Mouse (Mus musculus) neural tube, embryonic 11.5 days (tissue): ENCODE results near the gene Pafah1b3. TPM values are rescaled to one million over a fixed set of nuclear protein-coding genes. Genes with fewer than 3 reads are reported as not detected.
A peak's percentile ranks its signal among the peaks of the same experiment; 100 is the strongest.

ENCODE experiments used
- ATAC-seq: fragments of 200-750 bp; cut with Nextera tagmentation; 2 replicates; pipeline ENCODE4 v1.8.0; 2017; ENCODE audit warnings: moderate number of reproducible peaks, mild to moderate bottlenecking, moderate TSS enrichment, moderate library complexity; ENCODE audit not compliant: insufficient read depth, low FRiP score, low TSS enrichment
- DNase-seq: peaks from one replicate; pipeline ENCODE4 v3.0.0-alpha.2; 2015; ENCODE audit warnings: low spot score
- H3K27ac ChIP-seq: fragments of 300-500 bp; sonication (generic); 2 replicates; pipeline ENCODE4 v1.5.1; 2014; ENCODE audit warnings: low read depth, mild to moderate bottlenecking, low read length
- H3K27me3 ChIP-seq: fragments of 300-500 bp; sonication (generic); 2 replicates; pipeline ENCODE4 v1.6.1; 2014; ENCODE audit warnings: mild to moderate bottlenecking, low read length, mixed read lengths; ENCODE audit not compliant: control insufficient read depth, insufficient read depth
- H3K36me3 ChIP-seq: fragments of 300-500 bp; sonication (generic); 2 replicates; pipeline ENCODE4 v1.6.1; 2014; ENCODE audit warnings: mild to moderate bottlenecking, low read length, moderate library complexity, mixed read lengths; ENCODE audit not compliant: control insufficient read depth, insufficient read depth
- H3K4me1 ChIP-seq: fragments of 300-500 bp; sonication (generic); 2 replicates; pipeline ENCODE4 v1.6.1; 2014; ENCODE audit warnings: low read length, mixed read lengths; ENCODE audit not compliant: control insufficient read depth, insufficient read depth
- H3K4me2 ChIP-seq: fragments of 300-500 bp; sonication (generic); 2 replicates; pipeline ENCODE4 v1.6.1; 2014; ENCODE audit warnings: low read depth, mild to moderate bottlenecking, moderate library complexity
- H3K4me3 ChIP-seq: fragments of 300-500 bp; sonication (generic); 2 replicates; pipeline ENCODE4 v1.5.1; 2014; ENCODE audit warnings: low read depth, low read length
- H3K9ac ChIP-seq: fragments of 300-500 bp; sonication (generic); 2 replicates; pipeline ENCODE4 v1.6.1; 2014; ENCODE audit warnings: mild to moderate bottlenecking, low read length
- H3K9me3 ChIP-seq: fragments of 300-500 bp; sonication (generic); 2 replicates; pipeline ENCODE4 v1.6.1; 2016; ENCODE audit warnings: low read length; ENCODE audit not compliant: control insufficient read depth
- WGBS: fragments of 180-500 bp; shearing (Covaris S2); extraction: QIAGEN DNeasy Blood & Tissue Kit; methylation state at CpG from one replicate; pipeline ENCODE4 v1.1.7; 2014; 5-methylcytosine and 5-hydroxymethylcytosine counted together
- polyA plus RNA-seq: library from polyadenylated mRNA; unstranded; fragments of >200 nt; fragmentation: Nextera tagmentation; extraction: Ambion mirVana; gene quantifications from 2 replicates; pipeline ENCODE4 v1.2.1, GENCODE M21; 2014

The Pafah1b3 gene
- polyA plus RNA-seq, 1 experiment from 2014 or later: 321 TPM

- no peaks in the 10 kb centered on the region for H3K36me3 ChIP-seq
- H3K27me3 ChIP-seq: no peaks in the 10 kb centered on the region
- H3K27ac ChIP-seq: peak overlapping the region; percentile 93
- no peaks in the 10 kb centered on the region for H3K9me3 ChIP-seq
- peak; percentile 14; the same call in 1 of the 2 replicates for ATAC-seq
- peak; percentile 63 for DNase-seq
- peak overlapping the region; percentile 54 for H3K9ac ChIP-seq
- peak overlapping the region; percentile 92 for H3K4me2 ChIP-seq
- 2% methylated on average over 22 of the region's 22 CpGs for WGBS
- peak overlapping the region; percentile 92 for H3K4me3 ChIP-seq
- peaks cover 34% of the 10 kb centered on the region for H3K4me1 ChIP-seq
Observed at GRCm38 (mm10) chr7:25251071-25251791, 46.6 kb downstream of the Pafah1b3 start.

GRCm38 (mm10) chr7:25250141-25250972, 47.4 kb downstream of the Pafah1b3 start, which contains the start of gene Erf:
Erf (minus strand) TSS chr7:25250761.
- H3K4me1 ChIP-seq: peaks cover 34% of the 10 kb centered on the region
- H3K27ac ChIP-seq: peak within 1 kb of the TSS; percentile 93
- peak within 1 kb of the TSS; percentile 78 for H3K9ac ChIP-seq
- peak within 1 kb of the TSS; percentile 92 for H3K4me2 ChIP-seq
- peak; percentile 74 for ATAC-seq
- DNase-seq: peak; percentile 93
- no peaks in the 10 kb centered on the region for H3K27me3 ChIP-seq
- under 1% methylated on average over 46 of the region's 81 CpGs for WGBS
- H3K4me3 ChIP-seq: peak within 1 kb of the TSS; percentile 92
- no peaks in the 10 kb centered on the region; the same call in 1 of the 2 replicates for H3K36me3 ChIP-seq
- no peaks in the 10 kb centered on the region for H3K9me3 ChIP-seq

- Histone ChIP-seq H3K9me3 (no peaks in the 10 kb centered on the region), H3K4me2 (peak overlapping the region; percentile 92), H3K36me3 (peaks cover 1% of the 10 kb centered on the region), H3K4me1 (peaks cover 34% of the 10 kb centered on the region), H3K27me3 (no peaks in the 10 kb centered on the region), H3K27ac (peak overlapping the region; percentile 93), H3K9ac (peak overlapping the region; percentile 78), H3K4me3 (peak overlapping the region; percentile 92)
- peak; percentile 44 for ATAC-seq
- DNase-seq: peak; percentile 87
- WGBS: under 1% methylated on average over 37 of the region's 73 CpGs
Observed at GRCm38 (mm10) chr7:25249314-25250140, 48.3 kb downstream of the Pafah1b3 start.

- Histone ChIP-seq H3K27ac (peak overlapping the region; percentile 93), H3K4me3 (peak overlapping the region; percentile 92), H3K9me3 (no peaks in the 10 kb centered on the region), H3K4me2 (peak overlapping the region; percentile 92), H3K27me3 (no peaks in the 10 kb centered on the region), H3K9ac (peak overlapping the region; percentile 78), H3K4me1 (peaks cover 34% of the 10 kb centered on the region), H3K36me3 (peaks cover 5% of the 10 kb centered on the region)
- WGBS: 0% methylated on average over 24 of the region's 25 CpGs
- DNase-seq (no peak), ATAC-seq (no peak)
Observed at GRCm38 (mm10) chr7:25248846-25249313, 48.9 kb downstream of the Pafah1b3 start.

- peak overlapping the region; percentile 78 for H3K27ac ChIP-seq
- peaks cover 34% of the 10 kb centered on the region for H3K4me1 ChIP-seq
- peak overlapping the region; percentile 92 for H3K4me2 ChIP-seq
- H3K9ac ChIP-seq: peak overlapping the region; percentile 57
- H3K27me3 ChIP-seq: no peaks in the 10 kb centered on the region
- 3% methylated on average over 18 of the region's 18 CpGs for WGBS
- ATAC-seq (peak; percentile 25; the same call in 1 of the 2 replicates), DNase-seq (peak; percentile 59)
- peaks cover 5% of the 10 kb centered on the region for H3K36me3 ChIP-seq
- H3K9me3 ChIP-seq: no peaks in the 10 kb centered on the region
- H3K4me3 ChIP-seq: peak overlapping the region; percentile 92
Observed at GRCm38 (mm10) chr7:25248018-25248647, 49.7 kb downstream of the Pafah1b3 start.

- Histone ChIP-seq H3K4me2 (peak overlapping the region; percentile 92), H3K9me3 (no peaks in the 10 kb centered on the region), H3K4me3 (peak overlapping the region; percentile 92), H3K9ac (peak overlapping the region; percentile 57), H3K27me3 (no peaks in the 10 kb centered on the region), H3K27ac (peak overlapping the region; percentile 78), H3K36me3 (peaks cover 7% of the 10 kb centered on the region), H3K4me1 (peaks cover 34% of the 10 kb centered on the region)
- DNase-seq (no peak), ATAC-seq (no peak)
- 36% methylated on average over 3 of the region's 3 CpGs for WGBS
Observed at GRCm38 (mm10) chr7:25247498-25247897, 50.3 kb downstream of the Pafah1b3 start.

GRCm38 (mm10) chr7:25246759-25247137, 51.0 kb downstream of the Pafah1b3 start:
- Histone ChIP-seq H3K36me3 (peaks cover 7% of the 10 kb centered on the region), H3K27me3 (no peaks in the 10 kb centered on the region), H3K27ac (peak overlapping the region; percentile 42; the same call in 1 of the 2 replicates), H3K9ac (0 out of 2 replicates have a peak overlapping the region, but pooled peaks have one; percentile 15), H3K9me3 (no peaks in the 10 kb centered on the region), H3K4me3 (no peak overlapping the region), H3K4me1 (peaks cover 30% of the 10 kb centered on the region), H3K4me2 (peak overlapping the region; percentile 92)
- DNase-seq (no peak), ATAC-seq (no peak)
- WGBS: 66% methylated on average over 4 of the region's 4 CpGs
